Mouse (Mus musculus): ENCODE data around the gene Bcas1. TPM values are rescaled to one million over a fixed set of nuclear protein-coding genes. Genes with fewer than 3 reads are reported as not detected.
"Not testable (repeated sequence)": the region's sequence is repeated elsewhere in the genome, so short reads cannot be mapped to it uniquely, and the experiment has no call there.

The Bcas1 gene
- polyA plus RNA-seq, 1 experiment = 164 TPM

- no peak overlapping the region for H3K4me3 ChIP-seq (ENCODE audit: insufficient read depth, low read length)
- H3K4me1 ChIP-seq (ENCODE audit: control insufficient read depth, insufficient read depth, low read length) = no peaks in the 10 kb centered on the region
- no peak overlapping the region for H3K27ac ChIP-seq (ENCODE audit: insufficient read depth, low read length)
- no peak for TF ChIP-seq POLR2A (IDR thresholded peaks at IDR 0.05; ENCODE audit: extremely low read depth, insufficient read depth, low read length)
- no peak for TF ChIP-seq CTCF (IDR thresholded peaks at IDR 0.05; ENCODE audit: extremely low read depth, insufficient read depth, low read length)
Observed at GRCm38 (mm10) chr2:170459805-170460204, 32.2 kb upstream of the Bcas1 start.

- no peak overlapping the region for H3K4me3 ChIP-seq (ENCODE audit: insufficient read depth, low read length)
- no peaks in the 10 kb centered on the region for H3K4me1 ChIP-seq (ENCODE audit: control insufficient read depth, insufficient read depth, low read length)
- TF ChIP-seq POLR2A (IDR thresholded peaks at IDR 0.05; ENCODE audit: extremely low read depth, insufficient read depth, low read length) = no peak
- H3K27ac ChIP-seq (ENCODE audit: insufficient read depth, low read length) = no peak overlapping the region
Observed at GRCm38 (mm10) chr2:170459183-170459582, 31.5 kb upstream of the Bcas1 start.

- not testable (repeated sequence) for H3K4me3 ChIP-seq (ENCODE audit: insufficient read depth, low read length); H3K27ac ChIP-seq (ENCODE audit: insufficient read depth, low read length); H3K4me1 ChIP-seq (ENCODE audit: control insufficient read depth, insufficient read depth, low read length)
Observed at GRCm38 (mm10) chr2:170453809-170454208, 26.2 kb upstream of the Bcas1 start.

- no peak overlapping the region for H3K27ac ChIP-seq (ENCODE audit: insufficient read depth, low read length)
- TF ChIP-seq CTCF (IDR thresholded peaks at IDR 0.05; ENCODE audit: extremely low read depth, insufficient read depth, low read length) (peak; percentile 84), POLR2A (IDR thresholded peaks at IDR 0.05; ENCODE audit: extremely low read depth, insufficient read depth, low read length) (no peak)
- no peaks in the 10 kb centered on the region for H3K4me1 ChIP-seq (ENCODE audit: control insufficient read depth, insufficient read depth, low read length)
- H3K4me3 ChIP-seq (ENCODE audit: insufficient read depth, low read length) = no peak overlapping the region
Observed at GRCm38 (mm10) chr2:170450933-170451332, 23.3 kb upstream of the Bcas1 start.

GRCm38 (mm10) chr2:170447651-170448050 lies 20.0 kb upstream of the Bcas1 start:
- TF ChIP-seq CTCF (IDR thresholded peaks at IDR 0.05; ENCODE audit: extremely low read depth, insufficient read depth, low read length) (no peak), POLR2A (IDR thresholded peaks at IDR 0.05; ENCODE audit: extremely low read depth, insufficient read depth, low read length) (no peak)
- H3K4me1 ChIP-seq (ENCODE audit: control insufficient read depth, insufficient read depth, low read length) = no peaks in the 10 kb centered on the region
- no peak overlapping the region for H3K27ac ChIP-seq (ENCODE audit: insufficient read depth, low read length)
- H3K4me3 ChIP-seq (ENCODE audit: insufficient read depth, low read length) = no peak overlapping the region

- H3K27ac ChIP-seq (ENCODE audit: insufficient read depth, low read length) = no peak overlapping the region
- H3K4me1 ChIP-seq (ENCODE audit: control insufficient read depth, insufficient read depth, low read length) = no peaks in the 10 kb centered on the region
- no peak overlapping the region for H3K4me3 ChIP-seq (ENCODE audit: insufficient read depth, low read length)
- TF ChIP-seq POLR2A (IDR thresholded peaks at IDR 0.05; ENCODE audit: extremely low read depth, insufficient read depth, low read length) (no peak), CTCF (IDR thresholded peaks at IDR 0.05; ENCODE audit: extremely low read depth, insufficient read depth, low read length) (no peak)
Observed at GRCm38 (mm10) chr2:170446843-170447383, 19.3 kb upstream of the Bcas1 start.

- no peak for TF ChIP-seq CTCF (IDR thresholded peaks at IDR 0.05; ENCODE audit: extremely low read depth, insufficient read depth, low read length)
- no peak for TF ChIP-seq POLR2A (IDR thresholded peaks at IDR 0.05; ENCODE audit: extremely low read depth, insufficient read depth, low read length)
- H3K4me3 ChIP-seq (ENCODE audit: insufficient read depth, low read length) = no peak overlapping the region
- no peaks in the 10 kb centered on the region for H3K4me1 ChIP-seq (ENCODE audit: control insufficient read depth, insufficient read depth, low read length)
- no peak overlapping the region for H3K27ac ChIP-seq (ENCODE audit: insufficient read depth, low read length)
Observed at GRCm38 (mm10) chr2:170445861-170446260, 18.2 kb upstream of the Bcas1 start.

GRCm38 (mm10) chr2:170442535-170442934 lies 14.9 kb upstream of the Bcas1 start:
- Histone ChIP-seq H3K4me1 (ENCODE audit: control insufficient read depth, insufficient read depth, low read length) (no peaks in the 10 kb centered on the region), H3K4me3 (ENCODE audit: insufficient read depth, low read length) (no peak overlapping the region), H3K27ac (ENCODE audit: insufficient read depth, low read length) (no peak overlapping the region)
- no peak for TF ChIP-seq POLR2A (IDR thresholded peaks at IDR 0.05; ENCODE audit: extremely low read depth, insufficient read depth, low read length)
- TF ChIP-seq CTCF (IDR thresholded peaks at IDR 0.05; ENCODE audit: extremely low read depth, insufficient read depth, low read length) = 0 out of 2 replicates have a peak, but pooled peaks have one; percentile 13

GRCm38 (mm10) chr2:170438782-170439181 lies 11.1 kb upstream of the Bcas1 start:
- TF ChIP-seq CTCF (IDR thresholded peaks at IDR 0.05; ENCODE audit: extremely low read depth, insufficient read depth, low read length) (no peak), POLR2A (IDR thresholded peaks at IDR 0.05; ENCODE audit: extremely low read depth, insufficient read depth, low read length) (no peak)
- Histone ChIP-seq H3K27ac (ENCODE audit: insufficient read depth, low read length) (no peak overlapping the region), H3K4me3 (ENCODE audit: insufficient read depth, low read length) (no peak overlapping the region), H3K4me1 (ENCODE audit: control insufficient read depth, insufficient read depth, low read length) (no peaks in the 10 kb centered on the region)

GRCm38 (mm10) chr2:170436204-170436603 lies 8.6 kb upstream of the Bcas1 start:
- H3K4me3 ChIP-seq (ENCODE audit: insufficient read depth, low read length) = no peak overlapping the region
- H3K27ac ChIP-seq (ENCODE audit: insufficient read depth, low read length) = no peak overlapping the region
- TF ChIP-seq CTCF (IDR thresholded peaks at IDR 0.05; ENCODE audit: extremely low read depth, insufficient read depth, low read length) (no peak), POLR2A (IDR thresholded peaks at IDR 0.05; ENCODE audit: extremely low read depth, insufficient read depth, low read length) (no peak)
- H3K4me1 ChIP-seq (ENCODE audit: control insufficient read depth, insufficient read depth, low read length) = no peaks in the 10 kb centered on the region

GRCm38 (mm10) chr2:170432152-170432551 lies 4.5 kb upstream of the Bcas1 start:
- Histone ChIP-seq H3K27ac (ENCODE audit: insufficient read depth, low read length) (no peak overlapping the region), H3K4me1 (ENCODE audit: control insufficient read depth, insufficient read depth, low read length) (no peaks in the 10 kb centered on the region), H3K4me3 (ENCODE audit: insufficient read depth, low read length) (no peak overlapping the region)
- TF ChIP-seq POLR2A (IDR thresholded peaks at IDR 0.05; ENCODE audit: extremely low read depth, insufficient read depth, low read length) (no peak), CTCF (IDR thresholded peaks at IDR 0.05; ENCODE audit: extremely low read depth, insufficient read depth, low read length) (no peak)

All from cortical plate, adult 2 months (tissue).